Mouse (Mus musculus): ENCODE measurements around the gene Gm44805. TPM values are rescaled to one million over a fixed set of nuclear protein-coding genes. Genes with fewer than 3 reads are reported as not detected.
"Not testable (repeated sequence)": the region's sequence is repeated elsewhere in the genome, so short reads cannot be mapped to it uniquely, and the experiment has no call there.

The Gm44805 gene
- total RNA-seq, 1 experiment: not detected

GRCm38 (mm10) chr7:19688101-19688500 lies 6.9 kb upstream of the Gm44805 start:
- no peak for DNase-seq (ENCODE audit: low read depth, low spot score)
- Histone ChIP-seq H3K9me3 (ENCODE audit: control insufficient read depth, insufficient read depth, low read depth, low read length) (no peaks in the 10 kb centered on the region), H3K4me1 (ENCODE audit: control insufficient read depth in 2 of 2, insufficient read depth in 2 of 2, low read length in 2 of 2, poor library complexity in 1 of 2) (peaks cover 2 to 23% of the 10 kb centered on the region in 2 experiments; a peak in 2 of 4 replicates), H3K4me3 (ENCODE audit: insufficient read depth in 1 of 2, low read depth in 1 of 2, low read length in 2 of 2, poor library complexity in 1 of 2, severe bottlenecking in 1 of 2) (no peak overlapping the region), H3K27ac (ENCODE audit: insufficient read depth, low read depth, low read length, poor library complexity, severe bottlenecking) (no peak overlapping the region), H3K9ac (ENCODE audit: insufficient read depth, low read depth, low read length, poor library complexity, severe bottlenecking) (no peak overlapping the region), H3K36me3 (ENCODE audit: control insufficient read depth, insufficient read depth, low read length, poor library complexity, severe bottlenecking) (no peaks in the 10 kb centered on the region; the same call in 1 of the 2 replicates)
- TF ChIP-seq ZC3H11A (IDR thresholded peaks at IDR 0.05; ENCODE audit: borderline replicate concordance, low read depth, low read length) (no peak), HCFC1 (IDR thresholded peaks at IDR 0.05; ENCODE audit: borderline replicate concordance, insufficient read depth, low read length) (no peak), MAFK (IDR thresholded peaks at IDR 0.05; ENCODE audit: insufficient read depth, low read depth, low read length) (no peak), CHD2 (IDR thresholded peaks at IDR 0.05; ENCODE audit: low read depth, low read length) (no peak), ZNF384 (IDR thresholded peaks at IDR 0.05; ENCODE audit: low read depth, low read length) (no peak)
- in situ Hi-C loops (cut with MboI; ENCODE audit: low sequenced_read_pairs in 2 of 2, unreplicated experiment in 2 of 2): no loop called here

- Histone ChIP-seq H3K27ac (ENCODE audit: insufficient read depth, low read depth, low read length, poor library complexity, severe bottlenecking) (peak overlapping the region; percentile 92), H3K9ac (ENCODE audit: insufficient read depth, low read depth, low read length, poor library complexity, severe bottlenecking) (peak overlapping the region; percentile 41; the same call in 1 of the 2 replicates)
- in situ Hi-C loops (cut with MboI; ENCODE audit: low sequenced_read_pairs in 2 of 2, unreplicated experiment in 2 of 2): not testable (repeated sequence)
These were observed 5.8 kb upstream of the Gm44805 start for GRCm38 (mm10) chr7:19686927-19687583.

GRCm38 (mm10) chr7:19686521-19686920 lies 5.3 kb upstream of the Gm44805 start:
- Histone ChIP-seq H3K9me3 (ENCODE audit: control insufficient read depth, insufficient read depth, low read depth, low read length) (no peaks in the 10 kb centered on the region), H3K36me3 (ENCODE audit: control insufficient read depth, insufficient read depth, low read length, poor library complexity, severe bottlenecking) (no peaks in the 10 kb centered on the region; the same call in 1 of the 2 replicates), H3K27ac (ENCODE audit: insufficient read depth, low read depth, low read length, poor library complexity, severe bottlenecking) (peak overlapping the region; percentile 92), H3K9ac (ENCODE audit: insufficient read depth, low read depth, low read length, poor library complexity, severe bottlenecking) (no peak overlapping the region; the same call in 1 of the 2 replicates), H3K4me3 (ENCODE audit: insufficient read depth in 1 of 2, low read depth in 1 of 2, low read length in 2 of 2, poor library complexity in 1 of 2, severe bottlenecking in 1 of 2) (no peak overlapping the region), H3K4me1 (ENCODE audit: control insufficient read depth in 2 of 2, insufficient read depth in 2 of 2, low read length in 2 of 2, poor library complexity in 1 of 2) (peaks cover 0 to 23% of the 10 kb centered on the region in 2 experiments; a peak in 3 of 4 replicates)
- in situ Hi-C loops (cut with MboI; ENCODE audit: low sequenced_read_pairs in 2 of 2, unreplicated experiment in 2 of 2): no loop called here
- DNase-seq (ENCODE audit: low read depth, low spot score): no peak
- no peak for TF ChIP-seq ZC3H11A (IDR thresholded peaks at IDR 0.05; ENCODE audit: borderline replicate concordance, low read depth, low read length)
- TF ChIP-seq CHD2 (IDR thresholded peaks at IDR 0.05; ENCODE audit: low read depth, low read length): no peak
- no peak for TF ChIP-seq ZNF384 (IDR thresholded peaks at IDR 0.05; ENCODE audit: low read depth, low read length)
- no peak for TF ChIP-seq HCFC1 (IDR thresholded peaks at IDR 0.05; ENCODE audit: borderline replicate concordance, insufficient read depth, low read length)
- no peak for TF ChIP-seq MAFK (IDR thresholded peaks at IDR 0.05; ENCODE audit: insufficient read depth, low read depth, low read length)

More at GRCm38 (mm10) chr7:19686927-19687583, 5.8 kb upstream of the Gm44805 start:
- not testable (repeated sequence) for H3K36me3 ChIP-seq (ENCODE audit: control insufficient read depth, insufficient read depth, low read length, poor library complexity, severe bottlenecking); DNase-seq (ENCODE audit: low read depth, low spot score); H3K4me3 ChIP-seq (ENCODE audit: insufficient read depth in 1 of 2, low read depth in 1 of 2, low read length in 2 of 2, poor library complexity in 1 of 2, severe bottlenecking in 1 of 2); H3K9me3 ChIP-seq (ENCODE audit: control insufficient read depth, insufficient read depth, low read depth, low read length)
- H3K4me1 ChIP-seq (ENCODE audit: control insufficient read depth in 2 of 2, insufficient read depth in 2 of 2, low read length in 2 of 2, poor library complexity in 1 of 2): peaks cover 0 to 23% of the 10 kb centered on the region in 2 experiments; a peak in 3 of 4 replicates
- 0 out of 2 replicates have a peak, but pooled peaks have one; percentile 10 for TF ChIP-seq ZNF384 (IDR thresholded peaks at IDR 0.05; ENCODE audit: low read depth, low read length)

- Histone ChIP-seq H3K4me1 (ENCODE audit: control insufficient read depth in 2 of 2, insufficient read depth in 2 of 2, low read length in 2 of 2, poor library complexity in 1 of 2) (peaks cover 0 to 27% of the 10 kb centered on the region in 2 experiments; a peak in 3 of 4 replicates), H3K27ac (ENCODE audit: insufficient read depth, low read depth, low read length, poor library complexity, severe bottlenecking) (peak overlapping the region; percentile 17; the same call in 1 of the 2 replicates), H3K9ac (ENCODE audit: insufficient read depth, low read depth, low read length, poor library complexity, severe bottlenecking) (no peak overlapping the region; the same call in 1 of the 2 replicates), H3K4me3 (ENCODE audit: insufficient read depth in 1 of 2, low read depth in 1 of 2, low read length in 2 of 2, poor library complexity in 1 of 2, severe bottlenecking in 1 of 2) (no peak overlapping the region), H3K9me3 (ENCODE audit: control insufficient read depth, insufficient read depth, low read depth, low read length) (no peaks in the 10 kb centered on the region), H3K36me3 (ENCODE audit: control insufficient read depth, insufficient read depth, low read length, poor library complexity, severe bottlenecking) (no peaks in the 10 kb centered on the region; the same call in 1 of the 2 replicates)
- DNase-seq (ENCODE audit: low read depth, low spot score): no peak
- TF ChIP-seq ZC3H11A (IDR thresholded peaks at IDR 0.05; ENCODE audit: borderline replicate concordance, low read depth, low read length) (no peak), CHD2 (IDR thresholded peaks at IDR 0.05; ENCODE audit: low read depth, low read length) (no peak), ZNF384 (IDR thresholded peaks at IDR 0.05; ENCODE audit: low read depth, low read length) (no peak), MAFK (IDR thresholded peaks at IDR 0.05; ENCODE audit: insufficient read depth, low read depth, low read length) (no peak), HCFC1 (IDR thresholded peaks at IDR 0.05; ENCODE audit: borderline replicate concordance, insufficient read depth, low read length) (no peak)
- in situ Hi-C loops (cut with MboI; ENCODE audit: low sequenced_read_pairs in 2 of 2, unreplicated experiment in 2 of 2): no loop called here
These were observed 4.2 kb upstream of the Gm44805 start for GRCm38 (mm10) chr7:19685374-19685773.
